Mouse (Mus musculus) hindbrain, embryonic 10.5 days (tissue): ENCODE results near the gene Trim30c. TPM values are rescaled to one million over a fixed set of nuclear protein-coding genes. Genes with fewer than 3 reads are reported as not detected.
"Not testable (repeated sequence)": the region's sequence is repeated elsewhere in the genome, so short reads cannot be mapped to it uniquely, and the experiment has no call there.

ENCODE experiments used
- DNase-seq: peaks from one replicate; pipeline ENCODE4 v3.0.0-alpha.2; 2017; ENCODE audit warnings: low spot score
- H3K27ac ChIP-seq: fragments of 300-500 bp; sonication (generic); 2 replicates; pipeline ENCODE4 v1.5.1; 2016; ENCODE audit warnings: mild to moderate bottlenecking, moderate library complexity
- H3K27me3 ChIP-seq: fragments of 300-500 bp; sonication (generic); 2 replicates; pipeline ENCODE4 v1.6.1; 2016; ENCODE audit warnings: mild to moderate bottlenecking; ENCODE audit not compliant: poor library complexity, insufficient read depth, severe bottlenecking
- H3K36me3 ChIP-seq: fragments of 300-500 bp; sonication (generic); 2 replicates; pipeline ENCODE4 v1.6.1; 2016; ENCODE audit warnings: mild to moderate bottlenecking, moderate library complexity
- H3K4me1 ChIP-seq: fragments of 300-500 bp; sonication (generic); replicated peaks from 2 replicates; pipeline ENCODE4 v1.6.1; 2016; ENCODE audit warnings: mild to moderate bottlenecking
- H3K4me3 ChIP-seq: fragments of 300-500 bp; sonication (generic); 2 replicates; pipeline ENCODE4 v1.5.1; 2016; ENCODE audit warnings: mild to moderate bottlenecking, moderate library complexity
- H3K9me3 ChIP-seq: fragments of 300-500 bp; sonication (generic); 2 replicates; pipeline ENCODE4 v1.6.1; 2016; ENCODE audit warnings: mild to moderate bottlenecking, moderate library complexity
- WGBS: fragments of 180-500 bp; shearing (Covaris S2); methylation state at CpG from one replicate; pipeline ENCODE4 v1.1.7; 2016; 5-methylcytosine and 5-hydroxymethylcytosine counted together
- polyA plus RNA-seq: library from polyadenylated mRNA; unstranded; fragments of >200 nt; fragmentation: Nextera tagmentation; extraction: Ambion mirVana; gene quantifications from 2 replicates; pipeline ENCODE4 v1.2.1, GENCODE M21; 2016

Trim30c gene
- 0.12 TPM in 1 of 2 replicates, not detected in the other for polyA plus RNA-seq

GRCm38 (mm10) chr7:104400698-104401097 is at the start of gene Trim30c:
Trim30c (minus strand) TSS chr7:104400837.
- no peak within 1 kb of the TSS for H3K4me3 ChIP-seq
- no peaks in the 10 kb centered on the region for H3K9me3 ChIP-seq
- 80% methylated on average over 1 of the region's 1 CpGs for WGBS
- H3K4me1 ChIP-seq = no peaks in the 10 kb centered on the region
- H3K36me3 ChIP-seq = no peaks in the 10 kb centered on the region
- H3K27ac ChIP-seq = no peak within 1 kb of the TSS
- no peak for DNase-seq
- H3K27me3 ChIP-seq = no peaks in the 10 kb centered on the region

GRCm38 (mm10) chr7:104445961-104446645 is 45.5 kb upstream of the Trim30c start:
- H3K4me1 ChIP-seq = no peaks in the 10 kb centered on the region
- 71% methylated on average over 2 of the region's 2 CpGs for WGBS
- H3K4me3 ChIP-seq = no peak overlapping the region
- no peaks in the 10 kb centered on the region for H3K27me3 ChIP-seq
- H3K36me3 ChIP-seq = no peaks in the 10 kb centered on the region
- no peaks in the 10 kb centered on the region for H3K9me3 ChIP-seq
- DNase-seq = no peak
- H3K27ac ChIP-seq = no peak overlapping the region

- 97% methylated on average over 3 of the region's 3 CpGs for WGBS
- Histone ChIP-seq H3K36me3 (no peaks in the 10 kb centered on the region), H3K27me3 (no peaks in the 10 kb centered on the region), H3K27ac (no peak overlapping the region), H3K4me3 (no peak overlapping the region), H3K4me1 (no peaks in the 10 kb centered on the region), H3K9me3 (no peaks in the 10 kb centered on the region)
- DNase-seq = no peak
Observed at GRCm38 (mm10) chr7:104404460-104404950, 3.9 kb upstream of the Trim30c start.

GRCm38 (mm10) chr7:104401140-104401539 is 503 bp upstream of the Trim30c start:
- Histone ChIP-seq H3K27ac (no peak overlapping the region), H3K9me3 (no peaks in the 10 kb centered on the region), H3K27me3 (no peaks in the 10 kb centered on the region), H3K36me3 (no peaks in the 10 kb centered on the region), H3K4me3 (no peak overlapping the region), H3K4me1 (no peaks in the 10 kb centered on the region)
- no peak for DNase-seq

- WGBS = 79% methylated on average over 1 of the region's 1 CpGs
- H3K9me3 ChIP-seq = no peaks in the 10 kb centered on the region
- no peaks in the 10 kb centered on the region for H3K27me3 ChIP-seq
- no peak overlapping the region for H3K4me3 ChIP-seq
- no peak for DNase-seq
- no peaks in the 10 kb centered on the region for H3K36me3 ChIP-seq
- no peaks in the 10 kb centered on the region for H3K4me1 ChIP-seq
- H3K27ac ChIP-seq = no peak overlapping the region
Observed at GRCm38 (mm10) chr7:104398492-104398891, 2.1 kb downstream of the Trim30c start.

GRCm38 (mm10) chr7:104369736-104370414 is 30.8 kb downstream of the Trim30c start, which contains the start of gene Trim30b:
Trim30b (minus strand) TSS chr7:104369884.
- no peak within 1 kb of the TSS for H3K27ac ChIP-seq
- no peaks in the 10 kb centered on the region for H3K36me3 ChIP-seq
- no peaks in the 10 kb centered on the region for H3K27me3 ChIP-seq
- H3K4me3 ChIP-seq = no peak within 1 kb of the TSS
- no peaks in the 10 kb centered on the region for H3K4me1 ChIP-seq
- DNase-seq = no peak
- WGBS = 61% methylated on average over 1 of the region's 1 CpGs
- H3K9me3 ChIP-seq = no peaks in the 10 kb centered on the region

- Histone ChIP-seq H3K27me3 (no peaks in the 10 kb centered on the region), H3K4me3 (no peak overlapping the region), H3K9me3 (no peaks in the 10 kb centered on the region), H3K4me1 (no peaks in the 10 kb centered on the region), H3K36me3 (no peaks in the 10 kb centered on the region), H3K27ac (no peak overlapping the region)
- no peak for DNase-seq
Observed at GRCm38 (mm10) chr7:104366339-104366738, 34.3 kb downstream of the Trim30c start.

GRCm38 (mm10) chr7:104353600-104353967 is 47.1 kb downstream of the Trim30c start:
- 81% methylated on average over 2 of the region's 2 CpGs for WGBS

GRCm38 (mm10) chr7:104352717-104353599 is 47.7 kb downstream of the Trim30c start, which contains the start of gene Trim12c:
Trim12c (minus strand) TSS chr7:104353362.
- H3K9me3 ChIP-seq = no peaks in the 10 kb centered on the region
- 9% methylated on average over 14 of the region's 14 CpGs for WGBS
- no peaks in the 10 kb centered on the region for H3K27me3 ChIP-seq

More at GRCm38 (mm10) chr7:104353600-104353967, 47.1 kb downstream of the Trim30c start:
- Histone ChIP-seq H3K27me3 (no peaks in the 10 kb centered on the region), H3K36me3 (no peaks in the 10 kb centered on the region), H3K9me3 (no peaks in the 10 kb centered on the region), H3K4me1 (no peaks in the 10 kb centered on the region), H3K27ac (no peak overlapping the region), H3K4me3 (peak overlapping the region; percentile 45; the same call in 1 of the 2 replicates)
- no peak for DNase-seq

GRCm38 (mm10) chr7:104348043-104348442 is 52.6 kb downstream of the Trim30c start:
- WGBS = 93% methylated on average over 4 of the region's 4 CpGs
- H3K36me3 ChIP-seq, H3K27ac ChIP-seq, H3K9me3 ChIP-seq, DNase-seq, H3K27me3 ChIP-seq, H3K4me3 ChIP-seq, H3K4me1 ChIP-seq: not testable (repeated sequence)

More at GRCm38 (mm10) chr7:104352717-104353599, 47.7 kb downstream of the Trim30c start, which contains the start of gene Trim12c:
- Histone ChIP-seq H3K36me3 (no peaks in the 10 kb centered on the region), H3K4me1 (no peaks in the 10 kb centered on the region), H3K27ac (peak within 1 kb of the TSS; percentile 53; the same call in 1 of the 2 replicates), H3K4me3 (peak within 1 kb of the TSS; percentile 45)
- DNase-seq = peak; percentile 57

- H3K27me3 ChIP-seq, DNase-seq, H3K9me3 ChIP-seq, H3K4me3 ChIP-seq, H3K27ac ChIP-seq, H3K36me3 ChIP-seq, H3K4me1 ChIP-seq: not testable (repeated sequence)
- 81% methylated on average over 4 of the region's 4 CpGs for WGBS
Observed at GRCm38 (mm10) chr7:104340744-104341143, 59.9 kb downstream of the Trim30c start.

- H3K36me3 ChIP-seq, H3K4me1 ChIP-seq, DNase-seq, H3K4me3 ChIP-seq, H3K27me3 ChIP-seq, H3K9me3 ChIP-seq, H3K27ac ChIP-seq: not testable (repeated sequence)
- 90% methylated on average over 3 of the region's 3 CpGs for WGBS
Observed at GRCm38 (mm10) chr7:104335547-104335946, 65.1 kb downstream of the Trim30c start.
